Mouse (Mus musculus) heart, embryonic 14.5 days (tissue): Measurements from ENCODE around the gene Pld3. TPM values are rescaled to one million over a fixed set of nuclear protein-coding genes. Genes with fewer than 3 reads are reported as not detected.

ENCODE experiments used
- ATAC-seq: fragments of 200-750 bp; cut with Nextera tagmentation; 2 replicates; pipeline ENCODE4 v1.8.0; 2017; ENCODE audit warnings: low read depth, moderate TSS enrichment; ENCODE audit not compliant: insufficient number of reproducible peaks, insufficient read depth, low FRiP score
- H3K27ac ChIP-seq, 2 experiments: fragments of 200-500 bp in 1 of 2; fragments of 300-500 bp in 1 of 2; sonication (generic) in 1 of 2; replicated peaks in 1 of 2; 2 replicates each; pipeline ENCODE4 v1.5.1; 2012 to 2014; ENCODE audit warnings: low read depth in 2 of 2, low read length in 2 of 2, control low read depth in 1 of 2, mild to moderate bottlenecking in 1 of 2, mixed read lengths in 1 of 2; ENCODE audit not compliant: control insufficient read depth in 1 of 2, insufficient read depth in 1 of 2
- H3K27me3 ChIP-seq: fragments of 300-500 bp; sonication (generic); 2 replicates; pipeline ENCODE4 v1.6.1; 2014; ENCODE audit warnings: mild to moderate bottlenecking, low read length, control low read depth; ENCODE audit not compliant: control insufficient read depth, insufficient read depth
- H3K36me3 ChIP-seq: fragments of 300-500 bp; sonication (generic); 2 replicates; pipeline ENCODE4 v1.6.1; 2014; ENCODE audit warnings: mild to moderate bottlenecking, control low read depth, low read length, mixed read lengths; ENCODE audit not compliant: control insufficient read depth, insufficient read depth
- H3K4me1 ChIP-seq, 2 experiments: fragments of 200-500 bp in 1 of 2; fragments of 300-500 bp in 1 of 2; sonication (generic) in 1 of 2; 2 replicates each; pipeline ENCODE4 v1.6.1; 2012 to 2014; ENCODE audit warnings: low read length in 2 of 2, control low read depth in 1 of 2, mixed read lengths in 1 of 2; ENCODE audit not compliant: control insufficient read depth in 2 of 2, insufficient read depth in 2 of 2
- H3K4me2 ChIP-seq: fragments of 300-500 bp; sonication (generic); 2 replicates; pipeline ENCODE4 v1.6.1; 2014; ENCODE audit warnings: mild to moderate bottlenecking, low read length
- H3K4me3 ChIP-seq, 2 experiments: fragments of 200-500 bp in 1 of 2; fragments of 300-500 bp in 1 of 2; sonication (generic) in 1 of 2; 2 replicates each; pipeline ENCODE4 v1.5.1; 2012 to 2014; ENCODE audit warnings: low read length in 2 of 2, mild to moderate bottlenecking in 2 of 2, control low read depth in 1 of 2, low read depth in 1 of 2, moderate library complexity in 1 of 2; ENCODE audit not compliant: control insufficient read depth in 1 of 2, insufficient read depth in 1 of 2
- H3K9ac ChIP-seq: fragments of 300-500 bp; sonication (generic); 2 replicates; pipeline ENCODE4 v1.6.1; 2014; ENCODE audit warnings: mild to moderate bottlenecking, low read length
- H3K9me3 ChIP-seq: fragments of 300-500 bp; sonication (generic); 2 replicates; pipeline ENCODE4 v1.6.1; 2016; ENCODE audit warnings: low read length, control low read depth; ENCODE audit not compliant: control insufficient read depth
- WGBS: fragments of 180-500 bp; shearing (Covaris S2); extraction: QIAGEN DNeasy Blood & Tissue Kit; methylation state at CpG from one replicate; pipeline ENCODE4 v1.1.7; 2014; 5-methylcytosine and 5-hydroxymethylcytosine counted together
- polyA plus RNA-seq: library from polyadenylated mRNA; unstranded; fragments of >200 nt; fragmentation: Nextera tagmentation; extraction: Ambion mirVana; gene quantifications from 2 replicates; pipeline ENCODE4 v1.2.1, GENCODE M21; 2014

Gene Pld3
- polyA plus RNA-seq, 1 experiment from 2014 or later = 61.7 TPM

DNA sequence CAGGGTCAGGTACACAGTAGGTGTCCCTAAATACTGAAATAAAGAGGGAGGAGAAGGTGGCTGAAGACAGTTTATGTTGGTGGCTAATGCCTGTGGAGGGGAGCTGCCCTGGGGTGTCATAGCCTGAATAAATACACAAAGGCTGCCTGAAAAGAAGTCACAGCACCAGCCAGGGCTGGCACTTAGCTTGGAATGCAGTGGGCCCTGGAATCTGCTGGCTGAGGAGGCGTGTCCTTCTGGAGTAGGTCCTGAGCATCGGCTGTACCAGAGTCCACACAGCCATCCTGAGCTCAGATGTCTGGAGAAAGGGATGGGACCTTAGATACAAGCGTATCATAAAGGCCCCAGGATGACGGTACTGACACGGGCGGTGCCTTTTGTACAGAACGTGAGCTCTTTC is 61.2 kb downstream of the Pld3 start:
- peak overlapping the region; percentile 62 for H3K4me2 ChIP-seq
- H3K9ac ChIP-seq = peak overlapping the region; percentile 1
- ATAC-seq = no peak
- H3K36me3 ChIP-seq = peaks cover 16% of the 10 kb centered on the region
- no peak overlapping the region for H3K4me3 ChIP-seq
- peak overlapping the region; percentile 93 to 98 for H3K27ac ChIP-seq
- H3K27me3 ChIP-seq = no peaks in the 10 kb centered on the region
- peaks cover 30 to 37% of the 10 kb centered on the region in 2 experiments for H3K4me1 ChIP-seq
- WGBS = 33% methylated on average over 7 of the region's 7 CpGs
- H3K9me3 ChIP-seq = no peaks in the 10 kb centered on the region

- H3K4me1 ChIP-seq = peaks cover 29 to 37% of the 10 kb centered on the region in 2 experiments
- peak overlapping the region; percentile 93 to 98 for H3K27ac ChIP-seq
- H3K9me3 ChIP-seq = no peaks in the 10 kb centered on the region
- peak; percentile 79 for ATAC-seq
- H3K4me2 ChIP-seq = peak overlapping the region; percentile 62
- H3K4me3 ChIP-seq = peak overlapping the region; percentile 34 to 40
- peaks cover 16% of the 10 kb centered on the region for H3K36me3 ChIP-seq
- 1% methylated on average over 33 of the region's 33 CpGs for WGBS
- no peaks in the 10 kb centered on the region for H3K27me3 ChIP-seq
- peak overlapping the region; percentile 71 for H3K9ac ChIP-seq
Observed at GRCm38 (mm10) chr7:27490543-27491329, 62.3 kb downstream of the Pld3 start.

GRCm38 (mm10) chr7:27490227-27490542 is 62.8 kb downstream of the Pld3 start:
- Histone ChIP-seq H3K27me3 (no peaks in the 10 kb centered on the region), H3K9me3 (no peaks in the 10 kb centered on the region), H3K4me3 (peak overlapping the region; percentile 34 to 40), H3K27ac (peak overlapping the region; percentile 93 to 98), H3K36me3 (peaks cover 16% of the 10 kb centered on the region), H3K4me1 (peaks cover 29 to 41% of the 10 kb centered on the region in 2 experiments), H3K4me2 (peak overlapping the region; percentile 62), H3K9ac (peak overlapping the region; percentile 71)
- 12% methylated on average over 4 of the region's 4 CpGs for WGBS
- ATAC-seq = no peak

DNA sequence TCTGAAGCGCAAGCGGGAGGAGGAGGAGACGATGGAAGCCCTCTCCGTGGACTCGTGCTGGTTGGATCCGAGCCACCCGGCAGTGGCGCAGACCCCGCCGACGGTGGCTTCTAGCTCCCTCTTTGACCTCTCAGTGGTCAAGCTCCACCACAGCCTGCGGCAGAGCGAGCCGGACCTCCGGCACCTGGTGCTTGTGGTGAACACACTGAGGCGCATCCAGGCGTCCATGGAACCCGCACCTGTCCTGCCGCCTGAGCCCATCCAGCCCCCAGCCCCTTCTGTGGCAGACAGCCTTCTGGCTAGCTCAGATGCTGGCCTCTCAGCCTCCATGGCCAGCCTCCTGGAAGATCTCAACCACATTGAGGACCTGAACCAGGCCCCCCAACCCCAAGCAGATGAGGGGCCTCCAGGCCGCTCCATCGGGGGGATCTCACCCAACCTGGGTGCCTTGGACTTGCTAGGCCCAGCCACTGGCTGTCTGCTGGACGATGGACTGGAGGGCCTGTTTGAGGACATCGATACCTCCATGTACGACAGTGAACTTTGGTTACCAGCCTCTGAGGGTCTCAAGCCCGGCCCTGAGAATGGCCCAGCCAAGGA is 63.6 kb downstream of the Pld3 start:
- no peak for ATAC-seq
- H3K4me2 ChIP-seq = peak overlapping the region; percentile 62; the same call in 1 of the 2 replicates
- peaks cover 29 to 41% of the 10 kb centered on the region in 2 experiments for H3K4me1 ChIP-seq
- H3K27me3 ChIP-seq = no peaks in the 10 kb centered on the region
- H3K4me3 ChIP-seq = no peak overlapping the region
- H3K27ac ChIP-seq = peak overlapping the region in 1 of 2 experiments; percentile 93; a peak in 3 of 4 replicates
- 91% methylated on average over 25 of the region's 25 CpGs for WGBS
- H3K36me3 ChIP-seq = peaks cover 16% of the 10 kb centered on the region
- no peaks in the 10 kb centered on the region for H3K9me3 ChIP-seq
- peak overlapping the region; percentile 71; the same call in 1 of the 2 replicates for H3K9ac ChIP-seq

GRCm38 (mm10) chr7:27487740-27488268 is 65.2 kb downstream of the Pld3 start:
- Histone ChIP-seq H3K36me3 (peaks cover 16% of the 10 kb centered on the region), H3K9ac (peak overlapping the region; percentile 89), H3K27ac (peak overlapping the region; percentile 96 to 98), H3K4me1 (peaks cover 29 to 41% of the 10 kb centered on the region in 2 experiments), H3K27me3 (no peaks in the 10 kb centered on the region), H3K4me2 (peak overlapping the region; percentile 74), H3K4me3 (peak overlapping the region; percentile 71 to 84), H3K9me3 (no peaks in the 10 kb centered on the region)
- WGBS = 1% methylated on average over 13 of the region's 13 CpGs
- ATAC-seq = no peak

- ATAC-seq = peak; percentile 91
- no peaks in the 10 kb centered on the region for H3K9me3 ChIP-seq
- no peaks in the 10 kb centered on the region for H3K27me3 ChIP-seq
- peaks cover 16% of the 10 kb centered on the region for H3K36me3 ChIP-seq
- H3K27ac ChIP-seq = peak within 1 kb of the TSS; percentile 96 to 98
- WGBS = under 1% methylated on average over 75 of the region's 80 CpGs
- H3K9ac ChIP-seq = peak within 1 kb of the TSS; percentile 89
- peak within 1 kb of the TSS; percentile 79 for H3K4me2 ChIP-seq
- H3K4me1 ChIP-seq = peaks cover 24 to 37% of the 10 kb centered on the region in 2 experiments
- peak within 1 kb of the TSS; percentile 71 to 84 for H3K4me3 ChIP-seq
Observed at GRCm38 (mm10) chr7:27486770-27487697, 66.0 kb downstream of the Pld3 start, which contains the start of gene Sertad1. Gene Sertad1 (plus strand): TSS chr7:27486910.
